Mouse (Mus musculus) left cerebral cortex, adult 2 months (tissue): Measurements from ENCODE around the gene Tnfaip6. TPM values are rescaled to one million over a fixed set of nuclear protein-coding genes. Genes with fewer than 3 reads are reported as not detected.

Source experiments
- DNase-seq, 2 experiments: peaks; one replicate each; pipeline ENCODE4 v3.0.0; 2021 to 2022; ENCODE audit warnings: low spot score in 2 of 2, mixed read lengths in 1 of 2; ENCODE audit errors: extremely low spot score in 1 of 2
- H3K27ac ChIP-seq: fragments of 200-600 bp; 2 replicates; pipeline ENCODE4 v1.8.1; 2022
- H3K4me3 ChIP-seq: fragments of 200-600 bp; 2 replicates; pipeline ENCODE4 v1.8.1; 2022
- CTCF ChIP-seq: fragments of 200-600 bp; IDR thresholded peaks from 2 replicates; pipeline ENCODE4 v1.8.1; 2022; ENCODE audit warnings: antibody characterized with exemption, mild to moderate bottlenecking, moderate library complexity
- intact Hi-C: fragments of 180-260 bp; cut with DNase I; formaldehyde crosslinking; loops from one replicate; pipeline ENCODE4 v1.15.1; 2025
- total RNA-seq, 2 experiments: library from RNA; stranded (reverse); gene quantifications; 2 replicates each; pipeline ENCODE4 v1.2.3; 2021

Tnfaip6 gene
- total RNA-seq, 2 experiments from 2014 or later: 7.3 to 11.7 TPM

GRCm38 (mm10) chr2:52034601-52035000 lies 3.2 kb upstream of the Tnfaip6 start:
- Histone ChIP-seq H3K4me3 (no peak overlapping the region), H3K27ac (no peak overlapping the region)
- DNase-seq: no peak
- no peak for TF ChIP-seq CTCF
- intact Hi-C loops: no loop called here

GRCm38 (mm10) chr2:52035144-52035543 lies 2.7 kb upstream of the Tnfaip6 start:
- Histone ChIP-seq H3K4me3 (no peak overlapping the region), H3K27ac (no peak overlapping the region)
- TF ChIP-seq CTCF: no peak
- no peak for DNase-seq
- intact Hi-C loops: no loop called here

GRCm38 (mm10) chr2:52036929-52037595 lies 747 bp upstream of the Tnfaip6 start:
- TF ChIP-seq CTCF: no peak
- intact Hi-C loops: no loop called here
- Histone ChIP-seq H3K4me3 (no peak overlapping the region), H3K27ac (no peak overlapping the region)
- DNase-seq: no peak

- DNase-seq: no peak
- intact Hi-C loops: loop anchor here (2.0 kb wide), 1 partner anchor 34 kb away; the partner anchor contains the start of gene Rif1
- H3K4me3 ChIP-seq: peak overlapping the region; percentile 38
- no peak for TF ChIP-seq CTCF
- no peak overlapping the region for H3K27ac ChIP-seq
These were observed 749 bp downstream of the Tnfaip6 start for GRCm38 (mm10) chr2:52038558-52038957.

- no peak for DNase-seq
- Histone ChIP-seq H3K27ac (no peak overlapping the region), H3K4me3 (peak overlapping the region; percentile 38; the same call in 1 of the 2 replicates)
- no peak for TF ChIP-seq CTCF
- intact Hi-C loops: loop anchor here (2.0 kb wide), 1 partner anchor 34 kb away; the partner anchor contains the start of gene Rif1
These were observed 1.4 kb downstream of the Tnfaip6 start for GRCm38 (mm10) chr2:52039083-52039801.

GRCm38 (mm10) chr2:52042132-52042531 lies 4.3 kb downstream of the Tnfaip6 start:
- Histone ChIP-seq H3K27ac (no peak overlapping the region; the same call in 1 of the 2 replicates), H3K4me3 (no peak overlapping the region)
- intact Hi-C loops: no loop called here
- TF ChIP-seq CTCF: no peak
- no peak for DNase-seq

- DNase-seq: no peak
- H3K27ac ChIP-seq: peak overlapping the region; percentile 16; the same call in 1 of the 2 replicates
- H3K4me3 ChIP-seq: no peak overlapping the region
- intact Hi-C loops: no loop called here
- TF ChIP-seq CTCF: no peak
These were observed 4.9 kb downstream of the Tnfaip6 start for GRCm38 (mm10) chr2:52042714-52043113.

GRCm38 (mm10) chr2:52043485-52043884 lies 5.7 kb downstream of the Tnfaip6 start:
- no peak for TF ChIP-seq CTCF
- Histone ChIP-seq H3K4me3 (no peak overlapping the region), H3K27ac (no peak overlapping the region)
- intact Hi-C loops: no loop called here
- DNase-seq: no peak

- TF ChIP-seq CTCF: no peak
- no peak overlapping the region for H3K27ac ChIP-seq
- intact Hi-C loops: no loop called here
- no peak overlapping the region for H3K4me3 ChIP-seq
- DNase-seq: no peak
These were observed 8.2 kb downstream of the Tnfaip6 start for GRCm38 (mm10) chr2:52046032-52046431.

- no peak for DNase-seq
- intact Hi-C loops: no loop called here
- no peak overlapping the region for H3K27ac ChIP-seq
- no peak overlapping the region for H3K4me3 ChIP-seq
- no peak for TF ChIP-seq CTCF
These were observed 13.0 kb downstream of the Tnfaip6 start for GRCm38 (mm10) chr2:52050823-52051222.

- no peak for TF ChIP-seq CTCF
- no peak for DNase-seq
- intact Hi-C loops: no loop called here
These were observed 14.5 kb downstream of the Tnfaip6 start for GRCm38 (mm10) chr2:52052335-52052734.

GRCm38 (mm10) chr2:52053502-52053901 lies 15.7 kb downstream of the Tnfaip6 start:
- Histone ChIP-seq H3K4me3 (no peak overlapping the region), H3K27ac (no peak overlapping the region)
- intact Hi-C loops: no loop called here
- TF ChIP-seq CTCF: no peak
- DNase-seq: no peak

More at GRCm38 (mm10) chr2:52052335-52052734, 14.5 kb downstream of the Tnfaip6 start:
- Histone ChIP-seq H3K4me3 (no peak overlapping the region), H3K27ac (no peak overlapping the region)
